Mouse (Mus musculus): ENCODE measurements around the gene Naa80.

GRCm38 (mm10) chr9:107612945-107613569, 34.4 kb downstream of the Naa80 start:
- TF ChIP-seq CTCF (conservative IDR thresholded peaks at IDR 0.05; ENCODE audit: insufficient read depth, insufficient read length, low read depth, low read length) (peak; percentile 27; the same call in 1 of the 2 replicates), POLR2A (IDR thresholded peaks at IDR 0.05; ENCODE audit: low read depth, low read length) (no peak)
